ENCODE assay signal across 9 mouse cellular contexts in the genomic region with DNA sequence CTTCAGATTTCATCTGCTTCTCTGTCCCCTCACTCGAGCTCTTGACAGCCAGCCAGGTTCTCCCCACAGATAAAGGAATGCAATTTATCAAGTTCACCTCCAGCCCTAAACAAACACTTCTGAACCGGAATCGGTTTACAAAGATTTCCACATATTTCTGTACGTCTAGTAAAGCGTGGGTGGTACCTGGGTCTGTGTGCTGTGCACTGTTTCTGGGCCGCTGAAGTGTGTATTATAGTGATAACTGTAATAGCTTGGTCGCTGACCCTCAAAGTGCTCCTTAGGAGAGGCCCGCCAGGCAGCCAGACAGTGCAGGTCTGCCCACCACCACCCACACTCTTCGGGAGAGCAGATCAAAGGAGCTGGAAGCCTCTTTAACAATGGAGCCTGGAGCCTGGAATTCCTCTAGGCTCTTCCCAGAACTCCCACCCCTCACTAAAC. TPM values are rescaled to one million over a fixed set of nuclear protein-coding genes. Genes with fewer than 3 reads are reported as not detected.
DNase-seq lines count a peak whose midpoint lies in the region; ATAC-seq lines count a peak whose summit lies in the region.
"Had no signal": no experiment of that assay in that cellular context is flagged by ENCODE, and none has a peak within 500 bp of the region (broad histone marks: within the 10 kb centered on the region; RNA-seq: fewer than 3 reads in every experiment).

No protein-coding gene starts in this region.

- no peak overlapping the region for H3K9ac ChIP-seq in embryonic facial prominence, embryonic 14.5 days (ENCODE audit: low read depth, low read length)

- ATAC-seq in embryonic facial prominence, embryonic 14.5 days (ENCODE audit: low read depth), result 0 out of 2 replicates have a peak, but pooled peaks have one; percentile 19

- peak; percentile 16 for DNase-seq in adrenal gland, postnatal 10 days
- no peak for DNase-seq in adrenal gland, postnatal 14 days
- DNase-seq in kidney, postnatal 10 days, result peak; percentile 27
- no peak for DNase-seq in kidney, postnatal 36 days
- peak; percentile 65 for DNase-seq in embryonic facial prominence, embryonic 14.5 days (ENCODE audit: low spot score)
- DNase-seq in lung, postnatal 36 days, result peak; percentile 54
- no peak for DNase-seq in thymus, postnatal 14 days
- DNase-seq in layer of hippocampus, adult 8-10 months (ENCODE audit: low spot score in 2 of 2), result no peak
- DNase-seq: cerebellum, adult 2 months had no signal

- no peaks in the 10 kb centered on the region for H3K36me3 ChIP-seq in embryonic facial prominence, embryonic 14.5 days (ENCODE audit: control insufficient read depth, insufficient read depth, low read length)

- H3K27me3 ChIP-seq in embryonic facial prominence, embryonic 14.5 days (replicated peaks; ENCODE audit: control insufficient read depth, insufficient read depth, low read length), result no peaks in the 10 kb centered on the region

- H3K4me3 ChIP-seq in embryonic facial prominence, embryonic 14.5 days (ENCODE audit: low read depth, low read length), result no peak overlapping the region

- peaks cover 16% of the 10 kb centered on the region for H3K4me1 ChIP-seq in embryonic facial prominence, embryonic 14.5 days (ENCODE audit: control insufficient read depth, insufficient read depth, low read length)

- WGBS in embryonic facial prominence, embryonic 14.5 days, result 20% methylated on average over 9 of the region's 9 CpGs

- H3K27ac ChIP-seq in embryonic facial prominence, embryonic 14.5 days (replicated peaks; ENCODE audit: low read depth, low read length), result peak overlapping the region; percentile 59; the same call in 1 of the 2 replicates

- H3K9me3 ChIP-seq in embryonic facial prominence, embryonic 14.5 days (ENCODE audit: control insufficient read depth, low read length), result no peaks in the 10 kb centered on the region

- H3K4me2 ChIP-seq in embryonic facial prominence, embryonic 14.5 days (ENCODE audit: low read depth, low read length), result no peak overlapping the region

RNA-seq across cellular contexts. Expression of a gene that starts 13.9 kb away (rescaled TPM):
- 1 to 10 TPM; 1.9 to 3.2 TPM for total RNA-seq in adrenal gland, postnatal 10 days (2021)
- total RNA-seq in adrenal gland, postnatal 14 days (2021), result 0.70 and 2.1 TPM in 2 replicates
- 10.7 and 12.4 TPM in 2 replicates for polyA plus RNA-seq in embryonic facial prominence, embryonic 14.5 days (2014; fragmentation: Nextera tagmentation; extraction: Ambion mirVana)
- 1 to 10 TPM; 2.3 to 4.6 (median 2.7) TPM for total RNA-seq in layer of hippocampus, adult 8-10 months (2022)

Comparison
In these comparisons a context has a peak if more than half of its experiments do, and no peak if none do; other contexts are left out.
1. DNase-seq: peak in adrenal gland, postnatal 10 days (single experiment), kidney, postnatal 10 days (single experiment), embryonic facial prominence, embryonic 14.5 days (single experiment) and lung, postnatal 36 days (single experiment); none in adrenal gland, postnatal 14 days (single experiment), kidney, postnatal 36 days (0 of 2), thymus, postnatal 14 days (single experiment) and layer of hippocampus, adult 8-10 months (0 of 2).